9 mouse cellular contexts compared by ENCODE assay signal in genomic region chr5:31219474-31219873, GRCm38 (mm10). TPM values are rescaled to one million over a fixed set of nuclear protein-coding genes. Genes with fewer than 3 reads are reported as not detected.
A peak's percentile ranks its signal among the peaks of the same experiment; 100 is the strongest.
DNase-seq lines count a peak whose midpoint lies in the region; ATAC-seq lines count a peak whose summit lies in the region.
"Had no signal": no experiment of that assay in that cellular context is flagged by ENCODE, and none has a peak within 500 bp of the region (broad histone marks: within the 10 kb centered on the region; RNA-seq: fewer than 3 reads in every experiment).

No protein-coding gene starts in this region.

- peaks cover 14% of the 10 kb centered on the region for H3K4me1 ChIP-seq in lung, embryonic 15.5 days
- peaks cover 4% of the 10 kb centered on the region; the same call in 1 of the 2 replicates for H3K4me1 ChIP-seq in embryonic facial prominence, embryonic 15.5 days
- peaks cover 5% of the 10 kb centered on the region; the same call in 1 of the 2 replicates for H3K4me1 ChIP-seq in limb, embryonic 10.5 days
- peaks cover 28% of the 10 kb centered on the region for H3K4me1 ChIP-seq in neural tube, embryonic 15.5 days

- H3K4me2 ChIP-seq in lung, embryonic 15.5 days: peak overlapping the region; percentile 73
- H3K4me2 ChIP-seq in embryonic facial prominence, embryonic 15.5 days (replicated peaks): peak overlapping the region; percentile 74
- peak overlapping the region; percentile 80 for H3K4me2 ChIP-seq in neural tube, embryonic 15.5 days

- H3K36me3 ChIP-seq in lung, embryonic 15.5 days: no peaks in the 10 kb centered on the region
- H3K36me3 ChIP-seq in embryonic facial prominence, embryonic 15.5 days: no peaks in the 10 kb centered on the region
- peaks cover 11% of the 10 kb centered on the region; the same call in 1 of the 2 replicates for H3K36me3 ChIP-seq in limb, embryonic 10.5 days
- no peaks in the 10 kb centered on the region for H3K36me3 ChIP-seq in neural tube, embryonic 15.5 days

- H3K9me3 ChIP-seq in lung, embryonic 15.5 days: no peaks in the 10 kb centered on the region
- no peaks in the 10 kb centered on the region for H3K9me3 ChIP-seq in embryonic facial prominence, embryonic 15.5 days (replicated peaks)
- H3K9me3 ChIP-seq in limb, embryonic 10.5 days (replicated peaks): no peaks in the 10 kb centered on the region
- H3K9me3 ChIP-seq in neural tube, embryonic 15.5 days (replicated peaks): no peaks in the 10 kb centered on the region

- peak overlapping the region; percentile 89 for H3K4me3 ChIP-seq in lung, embryonic 15.5 days
- peak overlapping the region; percentile 100 for H3K4me3 ChIP-seq in embryonic facial prominence, embryonic 15.5 days (replicated peaks)
- H3K4me3 ChIP-seq in limb, embryonic 10.5 days: peak overlapping the region; percentile 98
- H3K4me3 ChIP-seq in neural tube, embryonic 15.5 days (replicated peaks): peak overlapping the region; percentile 99

- 2% methylated on average over 11 of the region's 11 CpGs for WGBS in lung, embryonic 15.5 days
- 1% methylated on average over 11 of the region's 11 CpGs for WGBS in embryonic facial prominence, embryonic 15.5 days
- 3% methylated on average over 11 of the region's 11 CpGs for WGBS in limb, embryonic 10.5 days
- 3% methylated on average over 11 of the region's 11 CpGs for WGBS in neural tube, embryonic 15.5 days

- no peak for DNase-seq in lung, postnatal 4 days
- no peak for DNase-seq in limb, embryonic 10.5 days (ENCODE audit: low spot score)
- no peak for DNase-seq in frontal cortex, postnatal 10 days (ENCODE audit: low spot score in 2 of 2)
- no peak for DNase-seq in adrenal gland, adult (ENCODE audit: inconsistent age in 2 of 2, low spot score in 1 of 2)
- no peak for DNase-seq in cerebellum, adult 9-11 months
- DNase-seq: thymus, adult 18-20 months had no signal

- no peaks in the 10 kb centered on the region for H3K27me3 ChIP-seq in lung, embryonic 15.5 days
- no peaks in the 10 kb centered on the region for H3K27me3 ChIP-seq in embryonic facial prominence, embryonic 15.5 days
- no peaks in the 10 kb centered on the region for H3K27me3 ChIP-seq in limb, embryonic 10.5 days (ENCODE audit: low read depth, poor library complexity, severe bottlenecking)
- no peaks in the 10 kb centered on the region for H3K27me3 ChIP-seq in neural tube, embryonic 15.5 days (replicated peaks)

- peak overlapping the region; percentile 88 for H3K27ac ChIP-seq in lung, embryonic 15.5 days
- H3K27ac ChIP-seq in embryonic facial prominence, embryonic 15.5 days (replicated peaks): peak overlapping the region; percentile 94
- peak overlapping the region; percentile 96 for H3K27ac ChIP-seq in limb, embryonic 10.5 days
- peak overlapping the region; percentile 92 for H3K27ac ChIP-seq in neural tube, embryonic 15.5 days (replicated peaks)

- no peak for ATAC-seq in lung, embryonic 15.5 days (ENCODE audit: borderline replicate concordance, extremely low read depth, low FRiP score, low TSS enrichment)
- no peak for ATAC-seq in embryonic facial prominence, embryonic 15.5 days (ENCODE audit: insufficient number of reproducible peaks, low FRiP score, low TSS enrichment, low read depth)
- no peak for ATAC-seq in neural tube, embryonic 15.5 days (ENCODE audit: low FRiP score)

- peak overlapping the region; percentile 84 for H3K9ac ChIP-seq in lung, embryonic 15.5 days
- H3K9ac ChIP-seq in embryonic facial prominence, embryonic 15.5 days: peak overlapping the region; percentile 90
- peak overlapping the region; percentile 95 for H3K9ac ChIP-seq in neural tube, embryonic 15.5 days (replicated peaks)

RNA-seq across cellular contexts. Expression of gene Ppm1g, which starts 1.0 kb away (rescaled TPM):
- 141 and 144 TPM in 2 replicates for polyA plus RNA-seq in lung, embryonic 15.5 days (2015; fragmentation: Nextera tagmentation; extraction: Ambion mirVana)
- polyA plus RNA-seq in embryonic facial prominence, embryonic 15.5 days (2015; fragmentation: Nextera tagmentation; extraction: Ambion mirVana): 113 and 115 TPM in 2 replicates
- polyA plus RNA-seq in limb, embryonic 10.5 days (2016; fragmentation: Nextera tagmentation; extraction: Ambion mirVana): 189 and 210 TPM in 2 replicates
- polyA plus RNA-seq in neural tube, embryonic 15.5 days (2015; fragmentation: Nextera tagmentation; extraction: Ambion mirVana): 167 and 173 TPM in 2 replicates

RNA-seq across cellular contexts. Expression of gene Zfp513, which starts 17.4 kb away (rescaled TPM):
- polyA plus RNA-seq in lung, embryonic 15.5 days (2015; fragmentation: Nextera tagmentation; extraction: Ambion mirVana): 8.8 and 9.5 TPM in 2 replicates
- polyA plus RNA-seq in embryonic facial prominence, embryonic 15.5 days (2015; fragmentation: Nextera tagmentation; extraction: Ambion mirVana): 12.2 and 12.5 TPM in 2 replicates
- 11.8 and 11.9 TPM in 2 replicates for polyA plus RNA-seq in limb, embryonic 10.5 days (2016; fragmentation: Nextera tagmentation; extraction: Ambion mirVana)
- polyA plus RNA-seq in neural tube, embryonic 15.5 days (2015; fragmentation: Nextera tagmentation; extraction: Ambion mirVana): 14.2 and 14.9 TPM in 2 replicates

RNA-seq across cellular contexts. Expression of gene Nrbp1, which starts 21.2 kb away (rescaled TPM):
- 155 and 167 TPM in 2 replicates for polyA plus RNA-seq in lung, embryonic 15.5 days (2015; fragmentation: Nextera tagmentation; extraction: Ambion mirVana)
- 175 and 178 TPM in 2 replicates for polyA plus RNA-seq in embryonic facial prominence, embryonic 15.5 days (2015; fragmentation: Nextera tagmentation; extraction: Ambion mirVana)
- polyA plus RNA-seq in limb, embryonic 10.5 days (2016; fragmentation: Nextera tagmentation; extraction: Ambion mirVana): 118 and 133 TPM in 2 replicates
- polyA plus RNA-seq in neural tube, embryonic 15.5 days (2015; fragmentation: Nextera tagmentation; extraction: Ambion mirVana): 166 and 168 TPM in 2 replicates

RNA-seq across cellular contexts. Expression of gene Gm9970, which starts 21.6 kb away (rescaled TPM):
- polyA plus RNA-seq in lung, embryonic 15.5 days (2015; fragmentation: Nextera tagmentation; extraction: Ambion mirVana): 0.40 and 0.64 TPM in 2 replicates
- polyA plus RNA-seq in embryonic facial prominence, embryonic 15.5 days (2015; fragmentation: Nextera tagmentation; extraction: Ambion mirVana): 0.99 TPM in 1 of 2 replicates, not detected in the other
- 0.40 and 0.48 TPM in 2 replicates for polyA plus RNA-seq in limb, embryonic 10.5 days (2016; fragmentation: Nextera tagmentation; extraction: Ambion mirVana)
- 0.36 and 0.51 TPM in 2 replicates for polyA plus RNA-seq in neural tube, embryonic 15.5 days (2015; fragmentation: Nextera tagmentation; extraction: Ambion mirVana)

RNA-seq across cellular contexts. Expression of gene Eif2b4, which starts 26.2 kb away (rescaled TPM):
- polyA plus RNA-seq in lung, embryonic 15.5 days (2015; fragmentation: Nextera tagmentation; extraction: Ambion mirVana): 61.2 and 64.3 TPM in 2 replicates
- 74.4 and 74.7 TPM in 2 replicates for polyA plus RNA-seq in embryonic facial prominence, embryonic 15.5 days (2015; fragmentation: Nextera tagmentation; extraction: Ambion mirVana)
- 85.7 and 89.6 TPM in 2 replicates for polyA plus RNA-seq in limb, embryonic 10.5 days (2016; fragmentation: Nextera tagmentation; extraction: Ambion mirVana)
- polyA plus RNA-seq in neural tube, embryonic 15.5 days (2015; fragmentation: Nextera tagmentation; extraction: Ambion mirVana): 86.8 and 90.4 TPM in 2 replicates
